Mouse (Mus musculus): Measurements from ENCODE around the gene Gm20431.

GRCm38 (mm10) chr2:167632731-167633536, 28.4 kb downstream of the Gm20431 start:
- TF ChIP-seq CTCF (IDR thresholded peaks at IDR 0.05): no peak
- no peak for TF ChIP-seq EP300 (IDR thresholded peaks at IDR 0.05)
